Mouse (Mus musculus): ENCODE data around the gene Cryab.

GRCm38 (mm10) chr9:50798368-50798767 is 47.2 kb downstream of the Cryab start:
- TF ChIP-seq CTCF (IDR thresholded peaks at IDR 0.05; ENCODE audit: borderline replicate concordance, extremely low read depth, insufficient read depth, insufficient read length) (no peak), POLR2A (IDR thresholded peaks at IDR 0.05; ENCODE audit: borderline replicate concordance, extremely low read depth, insufficient read depth, insufficient read length, poor library complexity, severe bottlenecking) (no peak)

Data from brain, embryonic 14.5 days (tissue).